ENCODE assay signal across 20 mouse cellular contexts in genomic region chr9:85893681-85894080, GRCm38 (mm10). TPM values are rescaled to one million over a fixed set of nuclear protein-coding genes. Genes with fewer than 3 reads are reported as not detected.
DNase-seq lines count a peak whose midpoint lies in the region; ATAC-seq lines count a peak whose summit lies in the region.
"Had no signal": no experiment of that assay in that cellular context is flagged by ENCODE, and none has a peak within 500 bp of the region (broad histone marks: within the 10 kb centered on the region; RNA-seq: fewer than 3 reads in every experiment).

No protein-coding gene starts in this region.

- 83% methylated on average over 5 of the region's 5 CpGs for WGBS in intestine, embryonic 15.5 days

- peak; percentile 13 to 17 for DNase-seq in cerebellum, postnatal 14 days
- no peak for DNase-seq in cerebellum, postnatal 36 days
- peak; percentile 13 for DNase-seq in ovary, postnatal 36 days (ENCODE audit: low spot score)
- DNase-seq in ovary, postnatal 10 days (ENCODE audit: low spot score): no peak
- peak; percentile 53 for DNase-seq in fibroblast of lung, adult 2 months (ENCODE audit: low read depth)
- DNase-seq in right cerebral cortex, postnatal 25 days: peak; percentile 8
- no peak for DNase-seq in cerebellum, adult 18-20 months
- DNase-seq: gastrocnemius, postnatal 14 days had no signal

- H3K9ac ChIP-seq in intestine, embryonic 15.5 days: no peak overlapping the region
- H3K9ac ChIP-seq: limb, embryonic 15.5 days; lung, embryonic 15.5 days had no signal

- H3K9me3 ChIP-seq in intestine, embryonic 15.5 days: no peaks in the 10 kb centered on the region
- H3K9me3 ChIP-seq: G1E; hindbrain, embryonic 10.5 days; limb, embryonic 15.5 days; lung, embryonic 15.5 days; midbrain, embryonic 10.5 days had no signal

- H3K36me3 ChIP-seq in intestine, embryonic 15.5 days: no peaks in the 10 kb centered on the region
- H3K36me3 ChIP-seq: G1E; hindbrain, embryonic 10.5 days; limb, embryonic 15.5 days; lung, embryonic 15.5 days; midbrain, embryonic 10.5 days had no signal

- ATAC-seq in intestine, embryonic 15.5 days: no peak
- ATAC-seq: forebrain, embryonic 16.5 days; inflammation-experienced regulatory T-cells, adult 6 months had no signal

- no peak overlapping the region for H3K27ac ChIP-seq in intestine, embryonic 15.5 days
- H3K27ac ChIP-seq: hindbrain, embryonic 10.5 days; kidney, postnatal 0 days; left cerebral cortex, adult 2 months; limb, embryonic 15.5 days; lung, embryonic 15.5 days; midbrain, embryonic 10.5 days; stomach, postnatal 0 days had no signal

- no peak overlapping the region for H3K4me3 ChIP-seq in intestine, embryonic 15.5 days (replicated peaks)
- H3K4me3 ChIP-seq: hindbrain, embryonic 10.5 days; left cerebral cortex, adult 2 months; limb, embryonic 15.5 days; lung, embryonic 15.5 days; midbrain, embryonic 10.5 days; myocyte had no signal

- no peaks in the 10 kb centered on the region for H3K27me3 ChIP-seq in intestine, embryonic 15.5 days (replicated peaks)
- H3K27me3 ChIP-seq: limb, embryonic 15.5 days; lung, embryonic 15.5 days had no signal

- no peaks in the 10 kb centered on the region for H3K4me1 ChIP-seq in intestine, embryonic 15.5 days (replicated peaks)
- H3K4me1 ChIP-seq: hindbrain, embryonic 10.5 days; limb, embryonic 15.5 days; lung, embryonic 15.5 days; midbrain, embryonic 10.5 days had no signal

- H3K4me2 ChIP-seq in intestine, embryonic 15.5 days (replicated peaks): no peak overlapping the region
- H3K4me2 ChIP-seq: limb, embryonic 15.5 days; lung, embryonic 15.5 days had no signal

RNA-seq across cellular contexts. Expression of gene Tpbg, which starts 51.5 kb away (rescaled TPM):
- polyA plus RNA-seq in intestine, embryonic 15.5 days (2015; fragmentation: Nextera tagmentation; extraction: Ambion mirVana): 7.3 and 9.3 TPM in 2 replicates
- polyA plus RNA-seq: G1E had no signal

Comparison
In these comparisons a context has a peak if more than half of its experiments do, and no peak if none do; other contexts are left out.
1. DNase-seq: peak in cerebellum, postnatal 14 days (2 of 2), ovary, postnatal 36 days (single experiment), fibroblast of lung, adult 2 months (single experiment) and right cerebral cortex, postnatal 25 days (single experiment); none in cerebellum, postnatal 36 days (0 of 2), ovary, postnatal 10 days (single experiment) and cerebellum, adult 18-20 months (0 of 2).